Mouse (Mus musculus) spleen, adult 12 weeks (tissue): ENCODE data around the gene Pdcd6ip.
"Not testable (repeated sequence)": the region's sequence is repeated elsewhere in the genome, so short reads cannot be mapped to it uniquely, and the experiment has no call there.

Source experiments
- DNase-seq: peaks from one replicate; pipeline ENCODE4 v3.0.0; 2022; ENCODE audit warnings: low spot score

Gene Pdcd6ip

DNA sequence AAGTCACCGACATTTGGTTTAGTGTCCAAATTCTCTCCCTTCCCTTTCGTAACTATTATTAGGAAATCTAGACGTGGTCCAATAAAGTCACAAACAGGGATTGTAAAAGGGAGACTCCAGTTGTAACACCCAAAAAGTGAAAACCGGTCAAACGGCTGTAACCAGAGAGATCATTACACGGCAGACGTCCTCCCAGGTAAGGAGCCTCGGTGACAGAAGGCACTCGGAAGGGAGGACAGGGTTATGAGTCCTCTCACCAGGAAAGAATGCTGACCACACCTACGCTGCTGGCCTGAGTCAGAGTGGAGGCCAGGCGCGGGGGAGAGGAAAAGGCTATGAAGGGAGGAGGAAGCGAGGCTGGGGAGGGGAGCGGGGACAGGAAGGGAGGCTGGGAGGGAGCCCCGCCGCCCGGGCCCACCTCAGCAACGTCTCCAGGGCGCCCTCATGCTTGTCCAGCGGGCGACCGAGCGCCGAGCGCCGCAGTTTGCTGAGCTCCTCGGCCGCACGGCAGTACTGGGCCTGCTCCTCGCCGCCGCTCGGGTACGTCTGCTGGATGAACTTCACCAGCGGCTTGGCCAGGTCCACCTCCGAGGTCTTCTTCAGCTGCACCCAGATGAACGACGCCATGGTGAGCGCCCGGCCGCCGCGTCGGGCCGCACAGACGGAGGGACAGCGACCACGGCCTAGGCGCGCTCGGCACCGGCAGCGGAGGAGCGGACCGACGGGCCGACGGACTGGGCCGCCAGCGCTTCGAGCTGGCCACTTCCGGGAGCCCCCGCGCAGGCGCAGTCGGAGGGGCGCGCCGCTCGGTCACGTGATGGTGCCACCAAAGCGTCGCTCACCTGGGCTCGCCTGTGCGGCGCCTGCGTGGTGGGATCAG lies at the start of gene Pdcd6ip:
Gene Pdcd6ip (minus strand): TSS at position 779 of the 880 bp plus-strand sequence.
- peak; percentile 88 for DNase-seq

DNA sequence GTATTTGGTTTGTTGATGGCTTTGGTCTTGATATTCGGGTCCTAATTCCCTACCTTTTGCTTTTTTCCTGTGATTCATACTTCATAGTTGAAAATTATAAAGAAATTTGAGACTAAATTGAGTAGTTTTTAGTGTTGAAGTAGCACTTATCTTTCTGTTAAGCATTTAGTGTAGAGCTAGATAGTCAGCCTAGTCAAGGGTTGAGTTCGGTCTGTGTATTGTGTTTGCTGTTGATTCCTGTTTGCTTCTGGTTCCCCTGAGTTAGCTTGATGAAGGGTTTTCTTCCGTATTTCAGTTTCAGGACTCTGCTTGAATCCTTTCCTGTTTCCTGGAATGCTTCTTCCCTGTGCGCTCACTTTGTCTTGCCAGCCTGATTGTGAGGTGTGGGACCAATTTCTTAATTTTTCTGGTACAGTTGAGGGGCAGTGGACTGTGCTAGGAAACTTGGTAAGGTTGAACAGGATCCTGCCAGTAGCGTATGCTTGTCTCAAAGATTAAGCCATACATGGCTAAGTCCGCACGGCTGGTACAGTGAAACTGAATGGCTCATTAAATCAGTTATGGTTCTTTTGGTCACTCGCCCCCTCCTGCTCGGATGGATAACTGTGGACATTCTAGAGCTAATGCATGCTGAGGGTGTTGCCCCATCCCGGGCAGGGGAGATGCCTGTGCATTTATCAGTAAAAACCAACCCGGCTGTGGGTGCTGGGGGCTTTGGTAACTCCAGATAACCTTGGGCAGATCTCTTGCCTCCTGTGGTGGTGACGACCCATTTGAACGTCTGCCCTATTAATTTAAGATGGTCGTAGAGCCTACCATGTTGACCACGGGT lies 48.0 kb upstream of the Pdcd6ip start:
- DNase-seq = peak; percentile 17

DNA sequence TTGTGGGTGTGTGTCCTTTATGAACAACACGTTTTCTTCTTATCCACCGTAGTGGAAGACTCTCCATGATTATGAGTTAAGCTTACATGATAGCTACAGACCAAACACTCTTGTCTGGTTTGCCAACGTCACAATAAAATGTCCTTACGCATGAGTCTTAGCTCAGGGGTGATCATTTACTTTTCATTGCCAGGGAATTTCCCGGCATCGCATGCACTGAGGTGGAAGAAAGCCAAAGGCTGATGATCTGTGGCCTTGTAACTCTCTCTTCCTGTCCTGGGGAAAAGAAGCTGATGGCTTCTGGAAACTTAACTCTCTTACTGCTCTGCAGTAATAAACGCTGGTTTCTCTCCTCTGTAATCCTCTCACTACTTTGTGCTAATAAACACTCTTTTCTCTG lies 41.3 kb upstream of the Pdcd6ip start:
- DNase-seq = no peak

DNA sequence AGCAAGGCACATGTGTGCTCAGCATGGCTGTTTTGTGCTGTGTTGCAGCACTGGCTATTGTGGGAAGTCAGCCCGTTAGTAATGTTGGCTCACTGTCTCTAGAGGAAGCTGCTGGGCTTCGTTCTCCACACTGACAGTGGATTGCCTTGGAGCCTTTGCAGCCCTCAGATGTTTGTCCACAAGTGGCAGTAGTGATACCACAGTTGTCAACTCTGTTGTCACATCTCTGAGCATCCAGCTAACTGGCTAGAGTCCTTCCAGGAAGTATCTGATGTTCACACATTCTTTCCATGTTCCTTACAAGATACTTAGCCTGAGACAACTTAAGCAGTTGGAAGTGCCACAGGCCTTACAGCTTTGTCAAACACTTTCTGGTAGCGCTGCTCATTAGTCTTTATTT lies 35.2 kb upstream of the Pdcd6ip start:
- DNase-seq = no peak

DNA sequence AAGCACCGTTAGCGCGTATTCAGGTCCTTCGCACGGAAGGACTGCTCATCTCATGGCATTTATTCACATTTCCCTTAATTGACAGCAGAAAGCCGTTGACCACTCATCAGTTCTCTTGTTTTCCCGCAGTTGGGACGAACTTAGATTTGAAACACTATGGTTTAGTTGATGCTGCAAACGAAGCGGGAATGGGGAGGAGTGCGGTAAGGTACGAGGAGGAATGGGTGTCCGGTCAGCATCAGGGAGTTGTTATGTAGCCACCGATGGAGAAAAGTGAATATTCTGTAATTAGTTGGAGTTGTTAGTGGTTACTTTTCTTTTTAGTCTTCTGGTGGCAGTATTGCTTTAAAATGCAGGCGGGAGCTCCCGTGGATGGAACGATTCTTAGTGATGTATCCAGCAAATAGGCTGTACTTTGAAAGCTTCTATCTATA lies 34.3 kb upstream of the Pdcd6ip start:
- DNase-seq = peak; percentile 9

DNA sequence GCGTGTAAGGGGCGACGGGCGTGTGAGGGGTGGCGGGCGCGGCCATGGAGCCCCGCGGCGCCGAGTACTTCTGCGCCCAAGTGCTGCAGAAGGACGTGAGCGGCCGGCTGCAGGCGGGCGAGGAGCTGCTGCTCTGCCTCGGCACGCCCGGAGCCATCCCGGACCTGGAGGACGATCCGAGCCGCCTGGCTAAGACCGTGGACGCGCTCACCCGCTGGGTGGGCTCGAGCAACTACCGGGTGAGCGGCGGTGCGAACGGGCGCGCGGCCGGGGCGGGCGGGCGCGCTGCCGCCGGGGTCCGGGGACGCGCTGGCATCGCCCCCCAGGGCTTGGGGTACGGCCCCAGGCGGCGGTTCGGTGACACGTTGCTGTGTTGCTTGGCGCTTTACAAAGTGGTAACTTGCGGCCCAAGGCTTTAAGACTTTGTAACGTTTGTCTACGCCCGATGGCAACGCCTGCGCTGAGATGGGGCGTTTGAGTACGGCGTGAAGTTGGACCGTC lies 33.6 kb upstream of the Pdcd6ip start:
- DNase-seq = peak; percentile 54

DNA sequence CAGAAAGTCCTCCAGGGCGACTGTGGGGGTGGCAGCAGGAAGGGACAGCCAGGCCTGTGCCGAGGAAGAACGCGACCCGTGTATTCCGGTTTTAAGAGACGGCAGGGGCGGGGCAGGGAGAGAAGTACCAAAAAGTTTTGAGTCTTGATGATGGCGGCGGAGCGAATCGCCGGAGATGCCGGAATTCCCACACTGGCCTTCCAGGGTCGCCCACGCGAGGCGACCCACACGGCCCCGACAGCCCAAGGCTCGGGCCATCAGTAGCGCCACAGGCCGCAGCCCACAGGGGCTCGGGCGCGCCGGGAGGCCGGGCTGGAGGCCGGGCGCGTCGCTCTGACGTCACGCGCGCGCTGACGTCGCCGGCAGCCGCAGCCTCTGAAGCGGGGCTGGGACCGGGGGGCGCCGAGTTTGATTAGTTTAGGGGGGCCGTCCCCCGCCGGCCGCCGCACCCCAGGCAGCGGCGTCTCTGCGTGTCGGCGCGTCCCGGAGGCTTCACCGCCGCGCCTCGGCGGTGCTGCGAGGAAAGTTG lies 33.1 kb upstream of the Pdcd6ip start, which contains the start of gene Clasp2:
Gene Clasp2 (plus strand): TSS at position 366 of the 529 bp plus-strand sequence.
- peak; percentile 76 for DNase-seq

DNA sequence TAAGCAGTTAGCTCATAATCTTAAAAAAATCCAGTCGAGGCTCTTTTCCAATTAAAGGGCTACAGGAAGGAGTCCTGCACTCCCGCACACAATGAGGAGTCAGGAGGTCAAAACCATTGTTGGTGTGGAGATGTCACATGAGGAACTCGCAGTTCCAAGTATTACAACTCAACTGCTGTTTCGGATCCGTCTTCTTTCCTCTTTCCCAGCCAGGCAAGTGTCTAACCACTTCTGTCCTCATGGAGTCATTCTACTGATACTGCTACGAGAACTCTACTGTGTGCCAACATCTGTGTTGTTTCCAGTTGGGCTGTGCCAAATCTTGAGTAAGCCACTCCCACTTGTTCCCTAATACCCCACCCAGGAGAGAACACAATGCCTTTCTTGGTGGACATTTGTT lies 30.9 kb upstream of the Pdcd6ip start:
- DNase-seq = no peak

DNA sequence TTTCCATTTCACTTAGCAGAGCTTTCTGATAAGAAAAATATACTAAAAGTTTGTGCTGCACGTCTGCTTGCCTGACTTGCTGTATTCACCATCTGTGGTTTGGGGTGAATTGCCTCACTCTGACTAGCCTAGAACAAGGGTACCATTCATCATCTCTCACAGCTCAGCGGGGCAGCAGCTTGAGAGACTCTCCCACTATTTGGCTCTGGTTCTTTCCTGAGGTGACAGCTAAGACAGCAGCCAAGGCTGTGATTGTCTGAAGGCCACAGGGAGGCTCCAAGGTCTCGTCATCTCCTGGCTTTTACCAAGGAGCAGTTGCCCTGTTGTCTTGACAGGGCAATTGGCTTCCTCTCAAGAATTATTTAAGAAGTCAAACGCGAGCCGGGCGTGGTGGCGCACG lies 30.0 kb upstream of the Pdcd6ip start:
- no peak for DNase-seq

DNA sequence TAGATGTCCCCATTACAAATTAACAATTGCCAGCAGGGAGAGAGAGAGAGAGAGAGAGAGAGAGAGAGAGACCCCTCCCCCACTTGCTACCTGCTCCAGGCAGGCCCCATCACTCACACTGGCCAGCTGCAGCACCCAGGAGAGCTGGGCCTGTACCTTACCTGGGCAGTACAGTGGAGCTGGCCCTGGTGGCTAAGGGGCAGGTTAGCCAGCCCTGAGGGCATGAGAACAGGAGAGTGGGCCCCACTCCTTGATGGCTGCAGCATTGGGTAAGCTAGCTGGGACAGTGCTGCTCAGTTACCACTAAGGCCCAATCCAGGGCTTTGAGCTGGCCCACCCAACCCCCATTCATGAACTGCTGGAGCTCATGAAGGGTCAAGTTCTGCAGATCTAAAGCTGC lies 27.9 kb upstream of the Pdcd6ip start:
- DNase-seq = no peak

DNA sequence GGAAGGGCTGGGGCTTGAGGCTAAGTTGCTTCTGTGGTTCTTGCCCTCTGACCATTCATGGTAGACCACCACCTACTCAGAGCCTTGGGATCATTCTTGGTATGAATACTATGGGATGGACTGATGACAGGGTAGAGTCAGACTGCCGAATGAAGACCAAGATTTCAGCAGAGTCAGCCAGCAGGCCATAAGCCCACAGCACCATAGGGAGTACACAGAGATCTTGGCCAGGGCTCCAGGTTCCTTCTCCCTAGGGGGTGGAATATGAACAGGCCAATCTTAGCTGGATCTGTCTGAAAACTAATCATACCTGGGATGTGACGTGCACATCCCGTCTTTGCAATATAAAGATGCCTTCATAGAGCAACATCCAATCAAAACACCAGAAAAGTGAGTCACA lies 23.5 kb upstream of the Pdcd6ip start:
- DNase-seq = no peak

DNA sequence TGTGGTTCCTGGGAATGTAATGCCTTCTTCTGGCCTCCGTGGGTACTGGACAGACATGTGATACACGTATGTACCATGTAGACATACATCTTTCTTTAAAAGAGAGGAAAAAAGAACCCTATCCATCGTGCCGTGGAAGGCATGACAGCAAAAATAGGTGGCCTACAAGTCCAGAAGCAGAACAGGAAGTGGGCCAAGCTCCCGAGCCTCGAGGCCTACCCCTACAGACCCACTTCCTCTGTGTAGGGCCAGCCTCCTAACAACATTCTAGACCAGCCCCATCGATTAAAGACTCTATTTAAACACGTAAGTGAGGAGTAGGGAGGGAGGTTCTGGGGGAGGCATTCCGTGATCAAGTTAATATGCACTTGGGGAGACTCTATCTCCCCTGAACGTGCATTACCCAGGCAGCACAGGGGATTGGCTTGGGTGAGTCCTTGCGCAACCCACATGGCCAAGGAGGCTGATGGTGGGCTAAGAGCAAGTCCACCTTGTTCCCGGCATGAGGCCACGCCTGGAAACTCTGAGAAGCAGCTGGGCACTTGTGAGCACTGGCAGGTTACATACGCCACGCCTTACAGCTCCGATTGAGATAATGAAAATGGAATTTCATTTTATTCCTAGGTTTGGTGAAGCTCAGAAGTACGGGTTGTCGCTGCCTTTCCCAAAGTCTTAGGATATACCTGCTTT lies 19.1 kb upstream of the Pdcd6ip start:
- no peak for DNase-seq

DNA sequence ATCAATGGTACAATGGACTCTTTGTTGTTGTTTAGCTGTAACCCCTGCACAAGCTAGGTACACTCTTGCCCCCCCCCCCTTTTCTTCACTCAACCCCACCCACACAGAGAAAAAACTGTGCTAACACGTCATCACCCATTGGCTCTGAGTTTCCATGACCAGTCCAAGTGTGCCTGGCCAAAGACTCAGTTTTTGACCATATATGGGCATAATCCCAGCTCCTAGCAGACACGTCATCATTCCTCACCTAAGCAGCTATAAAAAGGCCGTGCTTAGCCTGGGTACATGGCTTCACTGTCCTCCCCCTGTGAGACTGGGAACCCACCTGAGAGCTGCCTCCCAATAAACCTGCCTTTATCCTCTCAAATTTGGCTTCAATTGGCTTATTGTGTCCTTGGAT lies 18.1 kb upstream of the Pdcd6ip start:
- DNase-seq = no peak

DNA sequence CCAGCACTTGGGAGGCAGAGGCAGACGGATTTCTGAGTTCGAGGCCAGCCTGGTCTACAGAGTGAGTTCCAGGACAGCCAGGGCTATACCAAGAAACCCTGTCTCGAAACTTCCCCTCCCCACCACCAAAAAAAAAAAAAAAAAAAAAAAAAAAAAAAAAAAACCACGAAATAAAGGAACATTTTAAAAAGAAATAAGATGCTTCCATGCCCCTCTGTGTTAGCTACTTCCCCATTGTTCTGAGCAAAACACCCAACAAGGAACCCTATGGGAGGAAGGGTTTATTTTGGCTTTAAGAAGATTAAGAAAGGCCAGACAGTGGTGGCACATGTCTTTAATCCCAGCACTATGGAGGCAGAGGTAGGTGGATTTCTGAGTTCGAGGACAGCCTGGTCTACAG lies 17.6 kb upstream of the Pdcd6ip start:
- DNase-seq = not testable (repeated sequence)

DNA sequence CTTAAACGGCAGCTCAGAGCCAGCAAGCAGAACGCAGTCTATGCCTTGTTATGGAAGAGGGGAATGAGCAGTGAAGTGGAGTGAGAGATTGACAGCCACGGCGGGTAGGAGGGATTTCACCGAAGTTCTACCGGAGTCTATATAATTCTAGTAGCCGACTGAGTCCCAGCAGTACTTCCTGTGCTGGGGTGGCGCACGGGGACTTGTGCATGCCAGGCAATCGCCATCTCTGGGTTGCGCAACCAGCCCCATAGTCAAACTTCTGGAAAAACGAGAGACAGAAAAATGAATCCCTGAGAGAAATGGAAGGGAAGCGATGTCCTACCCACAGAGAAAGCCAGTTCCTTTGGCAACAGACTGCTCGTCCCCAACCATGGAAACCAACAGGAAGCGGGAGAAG lies 16.6 kb upstream of the Pdcd6ip start:
- no peak for DNase-seq

DNA sequence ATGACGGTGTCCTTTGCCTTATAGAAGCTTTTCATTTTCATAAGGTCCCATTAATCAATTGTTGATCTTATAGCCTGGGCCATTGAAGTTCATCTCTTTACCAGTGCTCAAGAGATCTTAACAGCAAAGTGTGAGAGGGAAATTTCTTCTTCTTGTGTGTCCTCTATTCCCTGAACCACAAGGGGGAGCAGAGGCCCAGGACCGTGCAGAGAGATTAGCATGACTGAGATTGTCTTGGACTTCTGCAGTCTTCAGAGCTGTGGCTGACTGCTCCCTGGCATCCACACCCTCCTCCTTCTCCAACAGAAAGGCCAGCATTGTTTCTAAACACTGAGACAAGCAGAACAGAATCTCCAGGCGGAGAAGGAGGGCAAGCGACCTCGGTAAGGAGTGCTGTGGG lies 11.0 kb upstream of the Pdcd6ip start:
- DNase-seq = no peak

DNA sequence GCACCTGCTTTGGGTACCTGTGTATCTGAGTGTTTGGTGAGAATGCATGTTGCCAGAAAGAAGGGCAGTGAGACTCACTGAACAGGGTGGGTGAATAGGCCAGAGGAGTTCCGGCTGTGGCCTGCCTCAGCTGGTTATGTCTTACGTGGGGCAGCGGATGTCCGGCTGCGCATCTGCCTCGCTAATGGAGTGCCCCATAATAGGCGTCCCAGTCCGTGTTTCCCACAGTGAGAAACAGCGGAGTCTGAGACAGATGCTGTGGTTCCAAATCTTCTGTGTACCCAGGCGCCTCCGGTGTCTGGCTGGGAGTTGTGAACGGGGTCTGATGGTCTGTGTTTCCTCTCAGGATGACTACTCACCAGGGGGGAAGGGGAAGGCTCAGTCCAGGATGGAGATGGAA lies 2.8 kb upstream of the Pdcd6ip start:
- DNase-seq = no peak

DNA sequence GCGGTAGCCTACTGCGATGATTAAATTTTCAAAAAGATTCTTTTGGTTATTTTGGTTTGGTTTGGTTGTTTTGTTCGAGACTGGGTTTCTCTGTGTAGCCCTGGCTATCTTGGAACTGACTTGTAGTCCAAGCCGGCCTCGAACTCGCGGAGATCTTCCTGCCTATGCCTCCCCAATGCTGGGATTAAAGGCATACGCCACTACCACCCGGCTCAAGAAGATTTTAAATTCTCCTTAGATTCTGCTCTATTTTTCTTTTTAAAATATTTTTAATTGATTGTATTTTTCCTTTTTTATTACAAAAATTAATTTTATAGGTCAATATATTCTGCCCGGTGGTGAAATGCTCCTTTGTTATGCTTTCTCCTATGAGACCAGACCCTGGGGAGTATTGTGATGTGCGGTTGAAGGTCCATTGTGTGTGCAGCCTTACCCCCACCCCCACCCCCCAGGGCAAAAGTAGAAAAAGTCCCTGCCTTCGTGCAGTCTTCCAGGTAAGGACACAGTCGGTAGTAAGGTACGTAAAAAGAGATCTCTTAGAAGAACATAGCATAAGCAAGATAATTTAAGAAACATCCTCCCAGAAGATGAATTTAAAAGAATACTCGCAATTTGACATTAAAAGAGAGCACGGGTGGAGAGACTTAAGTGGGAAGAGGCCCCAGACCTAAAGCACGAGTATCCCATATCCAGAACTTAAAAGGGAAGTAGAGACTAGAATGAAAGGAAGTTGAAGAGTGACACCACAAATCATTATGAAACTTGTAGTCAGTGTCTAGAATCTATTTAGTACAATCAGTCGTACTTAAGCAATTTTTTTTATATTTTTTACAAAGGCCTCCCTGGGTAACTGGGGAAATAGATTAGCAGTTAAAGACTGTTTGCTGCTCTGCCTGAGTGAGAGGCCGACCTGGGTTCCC lies 562 bp upstream of the Pdcd6ip start:
- DNase-seq = no peak

DNA sequence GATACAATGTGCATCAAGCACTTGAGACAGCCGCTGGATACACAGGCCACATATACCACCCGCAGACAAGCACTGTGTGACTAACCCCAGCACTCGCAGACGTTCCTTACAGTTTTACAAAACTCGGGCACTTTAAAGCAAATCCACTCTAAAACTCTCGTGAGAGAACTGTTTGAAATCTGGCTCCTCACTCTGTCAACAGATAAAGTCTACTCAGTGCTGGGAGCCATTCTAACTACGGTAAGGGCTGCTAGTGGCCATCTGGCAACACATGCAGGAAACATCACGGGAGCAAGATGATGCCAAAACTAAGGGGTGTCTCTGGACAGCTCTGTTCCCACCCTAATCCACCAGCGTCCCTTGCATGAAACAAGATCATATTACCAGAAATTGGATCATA lies 1.2 kb downstream of the Pdcd6ip start:
- no peak for DNase-seq

DNA sequence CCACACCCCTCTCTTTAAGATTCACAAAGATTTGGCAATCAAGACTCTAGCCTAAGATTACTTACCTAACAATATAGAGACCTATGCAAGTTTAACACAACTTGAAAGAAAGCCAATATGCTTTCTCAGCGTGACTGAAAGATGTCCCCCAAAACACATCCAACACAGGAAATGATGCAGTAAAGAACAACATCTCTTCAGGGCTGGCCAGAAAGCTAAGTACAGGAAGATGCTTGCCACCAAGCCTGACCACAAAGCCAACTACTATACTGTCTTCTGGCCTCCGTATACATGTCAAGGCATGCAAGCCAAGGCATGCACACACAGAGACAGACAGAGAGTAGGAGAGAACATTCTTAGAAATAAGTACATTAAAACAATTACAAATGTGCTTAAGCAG lies 2.0 kb downstream of the Pdcd6ip start:
- DNase-seq = no peak
